Mouse (Mus musculus) MEL (cell line): ENCODE measurements around the gene Vipr1. TPM values are rescaled to one million over a fixed set of nuclear protein-coding genes. Genes with fewer than 3 reads are reported as not detected.
A peak's percentile ranks its signal among the peaks of the same experiment; 100 is the strongest.

Experiments
- DNase-seq: peaks from one replicate; pipeline ENCODE4 v3.0.0; 2011; ENCODE audit warnings: low read depth, low spot score
- H3K27ac ChIP-seq: 2 replicates; pipeline ENCODE4 v1.5.1; 2012; ENCODE audit warnings: low read depth, mild to moderate bottlenecking, control low read depth, low read length, moderate library complexity; ENCODE audit not compliant: control insufficient read depth
- H3K27me3 ChIP-seq, 2 experiments: fragments of 150-350 bp in 1 of 2; sonication (generic) in 1 of 2; 2 replicates each; pipeline ENCODE4 v1.6.1; 2012; ENCODE audit warnings: low read length in 2 of 2, mild to moderate bottlenecking in 2 of 2, improper control_type of control experiment in 1 of 2, moderate library complexity in 1 of 2; ENCODE audit not compliant: insufficient read depth in 2 of 2, control insufficient read depth in 1 of 2
- H3K36me3 ChIP-seq, 2 experiments: 2 replicates each; pipeline ENCODE4 v1.6.1; 2012 to 2014; ENCODE audit warnings: low read length in 2 of 2, improper control_type of control experiment in 1 of 2, inconsistent platforms in 1 of 2, mild to moderate bottlenecking in 1 of 2; ENCODE audit not compliant: insufficient read depth in 2 of 2, control insufficient read depth in 1 of 2
- H3K4me1 ChIP-seq, 2 experiments: fragments of 150-350 bp in 1 of 2; sonication (generic) in 1 of 2; 2 replicates each; pipeline ENCODE4 v1.6.1; 2012; ENCODE audit warnings: low read length in 2 of 2, improper control_type of control experiment in 1 of 2, mild to moderate bottlenecking in 1 of 2; ENCODE audit not compliant: insufficient read depth in 2 of 2, control insufficient read depth in 1 of 2
- H3K4me3 ChIP-seq, 2 experiments: fragments of 150-350 bp in 1 of 2; sonication (generic) in 1 of 2; 2 replicates each; pipeline ENCODE4 v1.5.1; 2012; ENCODE audit warnings: low read depth in 2 of 2, low read length in 2 of 2, mild to moderate bottlenecking in 2 of 2, moderate library complexity in 2 of 2, control low read depth in 1 of 2, improper control_type of control experiment in 1 of 2; ENCODE audit not compliant: control insufficient read depth in 1 of 2, insufficient read depth in 1 of 2
- H3K79me2 ChIP-seq: 2 replicates; pipeline ENCODE4 v1.6.1; 2012; ENCODE audit warnings: mild to moderate bottlenecking, low read length, moderate library complexity; ENCODE audit not compliant: control insufficient read depth, poor library complexity, insufficient read depth
- H3K9ac ChIP-seq: 2 replicates; pipeline ENCODE4 v1.6.1; 2012; ENCODE audit warnings: low read depth, mild to moderate bottlenecking, control low read depth, low read length, moderate library complexity; ENCODE audit not compliant: control insufficient read depth, poor library complexity, severe bottlenecking
- H3K9me3 ChIP-seq: fragments of 150-350 bp; sonication (generic); replicated peaks from 2 replicates; pipeline ENCODE4 v1.6.1; 2012; ENCODE audit warnings: mild to moderate bottlenecking, low read length, improper control_type of control experiment, moderate library complexity; ENCODE audit not compliant: insufficient read depth
- BHLHE40 ChIP-seq: IDR thresholded peaks from 2 replicates; pipeline ENCODE4 v1.6.1; 2012; ENCODE audit warnings: low read depth, mild to moderate bottlenecking, inconsistent platforms, low read length, improper control_type of control experiment, borderline replicate concordance
- CHD2 ChIP-seq: IDR thresholded peaks from 2 replicates; pipeline ENCODE4 v1.6.1; 2011; ENCODE audit warnings: low read length, improper control_type of control experiment
- ELF1 ChIP-seq: IDR thresholded peaks from 2 replicates; pipeline ENCODE4 v1.6.1; 2014; ENCODE audit warnings: low read depth, mild to moderate bottlenecking, inconsistent platforms, low read length, improper control_type of control experiment, moderate library complexity
- GABPA ChIP-seq: IDR thresholded peaks from 2 replicates; pipeline ENCODE4 v1.6.1; 2012; ENCODE audit warnings: low read depth, mild to moderate bottlenecking, inconsistent platforms, low read length, improper control_type of control experiment, moderate library complexity
- GATA1 ChIP-seq: IDR thresholded peaks from 2 replicates; pipeline ENCODE4 v1.6.1; 2011; ENCODE audit warnings: low read depth, low read length, improper control_type of control experiment
- JUND ChIP-seq: IDR thresholded peaks from 2 replicates; pipeline ENCODE4 v1.6.1; 2011; ENCODE audit warnings: low read depth, mild to moderate bottlenecking, improper control_type of control experiment, low read length
- KAT2A ChIP-seq: conservative IDR thresholded peaks from 2 replicates; pipeline ENCODE4 v1.6.1; 2012; ENCODE audit warnings: low read depth, low read length, improper control_type of control experiment, inconsistent platforms
- MAFK ChIP-seq: IDR thresholded peaks from 2 replicates; pipeline ENCODE4 v1.6.1; 2011; ENCODE audit warnings: low read depth, mild to moderate bottlenecking, low read length, improper control_type of control experiment, borderline replicate concordance
- MAX ChIP-seq: IDR thresholded peaks from 2 replicates; pipeline ENCODE4 v1.6.1; 2011; ENCODE audit warnings: low read length, improper control_type of control experiment
- MXI1 ChIP-seq: IDR thresholded peaks from 2 replicates; pipeline ENCODE4 v1.6.1; 2011; ENCODE audit warnings: mild to moderate bottlenecking, low read depth, low read length, improper control_type of control experiment
- MYC ChIP-seq: IDR thresholded peaks from 2 replicates; pipeline ENCODE4 v1.6.1; 2011; ENCODE audit warnings: low read depth, mild to moderate bottlenecking, low read length, improper control_type of control experiment, moderate library complexity
- NELFE ChIP-seq: IDR thresholded peaks from 2 replicates; pipeline ENCODE4 v1.6.1; 2011; ENCODE audit warnings: low read depth, low read length, improper control_type of control experiment
- NRF1 ChIP-seq: IDR thresholded peaks from 2 replicates; pipeline ENCODE4 v1.6.1; 2014; ENCODE audit warnings: low read depth, mild to moderate bottlenecking, inconsistent platforms, low read length, improper control_type of control experiment, moderate library complexity; ENCODE audit not compliant: poor library complexity, insufficient read depth, severe bottlenecking
- POLR2A ChIP-seq, 2 experiments: IDR thresholded peaks; 2 replicates each; pipeline ENCODE4 v1.6.1; 2011 to 2012; ENCODE audit warnings: low read length in 2 of 2, mild to moderate bottlenecking in 2 of 2, control low read depth in 1 of 2, improper control_type of control experiment in 1 of 2, low read depth in 1 of 2, moderate library complexity in 1 of 2; ENCODE audit not compliant: control insufficient read depth in 1 of 2, insufficient read depth in 1 of 2, poor library complexity in 1 of 2
- RAD21 ChIP-seq: IDR thresholded peaks from 2 replicates; pipeline ENCODE4 v1.6.1; 2011; ENCODE audit warnings: mild to moderate bottlenecking, low read depth, low read length, improper control_type of control experiment
- SIN3A ChIP-seq: IDR thresholded peaks from 2 replicates; pipeline ENCODE4 v1.6.1; 2012; ENCODE audit warnings: low read length, improper control_type of control experiment, inconsistent platforms
- SMC3 ChIP-seq: IDR thresholded peaks from 2 replicates; pipeline ENCODE4 v1.6.1; 2011; ENCODE audit warnings: low read depth, low read length, improper control_type of control experiment
- TCF12 ChIP-seq: IDR thresholded peaks from 2 replicates; pipeline ENCODE4 v1.6.1; 2014; ENCODE audit warnings: low read depth, mild to moderate bottlenecking, inconsistent platforms, low read length, improper control_type of control experiment, moderate library complexity
- USF1 ChIP-seq: IDR thresholded peaks from 2 replicates; pipeline ENCODE4 v1.6.1; 2014; ENCODE audit warnings: low read depth, mild to moderate bottlenecking, inconsistent platforms, low read length, improper control_type of control experiment, moderate library complexity
- USF2 ChIP-seq, 2 experiments: IDR thresholded peaks; 2 replicates each; pipeline ENCODE4 v1.6.1; 2011 to 2012; ENCODE audit warnings: improper control_type of control experiment in 2 of 2, low read length in 2 of 2, borderline replicate concordance in 1 of 2, inconsistent platforms in 1 of 2, low read depth in 1 of 2, mild to moderate bottlenecking in 1 of 2; ENCODE audit not compliant: insufficient read depth in 1 of 2
- polyA plus RNA-seq, 2 experiments: library from polyadenylated mRNA; stranded (reverse) in 1 of 2; unstranded in 1 of 2; fragments of >175 nt in 1 of 2; fragments of >200 nt in 1 of 2; gene quantifications; 2 replicates each; pipeline versions ENCODE4 v1.2.1 to v1.2.4; 2012; ENCODE audit warnings: low replicate concordance in 2 of 2, low read depth in 1 of 2; ENCODE audit not compliant: insufficient read length in 2 of 2, insufficient read depth in 1 of 2, missing spikeins in 1 of 2
- total RNA-seq: library from RNA; depleted of rRNA; stranded (reverse); fragments of 300-350 nt; gene quantifications from 2 replicates; pipeline ENCODE4 v1.2.3, GENCODE M21; 2012

Vipr1 gene
- total and polyA plus RNA-seq, 3 experiments, result not detected

DNA sequence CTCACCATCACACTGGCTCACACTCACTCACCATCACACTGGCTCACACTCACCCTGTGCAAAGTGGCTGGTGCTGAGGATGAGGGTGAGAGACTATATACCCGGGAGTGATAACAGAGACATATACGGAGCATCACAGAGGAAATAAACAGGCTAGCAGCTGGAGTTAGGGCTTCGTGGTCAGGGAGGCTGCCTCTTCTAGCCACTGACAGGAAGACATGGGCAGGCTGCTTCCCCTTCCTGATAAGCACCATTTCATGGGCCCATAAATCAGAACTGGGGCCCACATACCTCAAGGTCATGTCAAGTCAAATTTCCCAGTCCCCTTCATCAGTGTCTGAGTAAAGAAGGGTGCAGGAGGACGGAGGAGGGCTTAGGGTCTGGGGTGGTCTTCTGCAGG is 34.6 kb downstream of the Vipr1 start:
- Histone ChIP-seq H3K9me3 (no peaks in the 10 kb centered on the region), H3K4me3 (no peak overlapping the region), H3K27me3 (no peaks in the 10 kb centered on the region), H3K9ac (no peak overlapping the region), H3K36me3 (peaks cover 0 to 7% of the 10 kb centered on the region in 2 experiments; a peak in 2 of 4 replicates), H3K79me2 (no peaks in the 10 kb centered on the region), H3K27ac (no peak overlapping the region)
- DNase-seq, result peak; percentile 23
- no peak for TF ChIP-seq SIN3A
- TF ChIP-seq BHLHE40, result no peak
- no peak for TF ChIP-seq POLR2A (IDR thresholded peaks at IDR 0.05; ENCODE audit: control insufficient read depth in 1 of 2, insufficient read depth in 1 of 2, low read depth in 1 of 2, low read length in 2 of 2, poor library complexity in 1 of 2)
- TF ChIP-seq GABPA, result no peak
- TF ChIP-seq NELFE, result no peak
- TF ChIP-seq MAX, result no peak
- TF ChIP-seq, all 39 proteins: peak for 0
- H3K4me1 ChIP-seq, result peaks cover 0 to 16% of the 10 kb centered on the region in 2 experiments; a peak in 2 of 4 replicates

DNA sequence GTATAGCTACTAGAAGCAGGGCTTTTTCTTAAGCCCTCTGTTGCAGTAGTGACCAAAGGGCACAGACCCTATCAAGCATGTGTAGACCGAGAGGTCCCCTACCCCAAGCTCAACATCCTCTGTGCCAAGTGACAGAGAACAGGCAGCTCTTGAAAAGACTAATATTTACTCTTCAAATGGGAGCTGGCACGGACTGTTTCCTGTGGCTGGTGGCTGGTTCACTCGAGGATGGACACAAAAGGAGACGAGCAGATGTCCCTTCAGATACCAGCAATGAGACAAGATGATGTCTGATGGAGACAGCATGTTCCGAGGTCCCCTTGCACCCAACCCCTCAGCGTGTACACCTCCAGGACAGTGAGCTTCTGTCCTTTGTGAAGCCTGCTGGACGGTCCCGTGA is 35.0 kb downstream of the Vipr1 start:
- H3K9ac ChIP-seq, result no peak overlapping the region
- peaks cover 0 to 4% of the 10 kb centered on the region in 2 experiments; a peak in 1 of 4 replicates for H3K36me3 ChIP-seq
- no peak overlapping the region for H3K4me3 ChIP-seq
- DNase-seq, result no peak
- no peaks in the 10 kb centered on the region for H3K79me2 ChIP-seq
- H3K27ac ChIP-seq, result no peak overlapping the region
- no peaks in the 10 kb centered on the region for H3K27me3 ChIP-seq
- H3K9me3 ChIP-seq, result no peaks in the 10 kb centered on the region
- TF ChIP-seq RAD21 (no peak), USF1 (no peak), MYC (no peak), TCF12 (no peak), JUND (no peak), GATA1 (no peak), CHD2 (no peak), NRF1 (no peak), NELFE (no peak), MAFK (no peak), USF2 (IDR thresholded peaks at IDR 0.05; ENCODE audit: borderline replicate concordance in 1 of 2, insufficient read depth in 1 of 2, low read depth in 1 of 2, low read length in 2 of 2) (no peak), GABPA (no peak), SMC3 (no peak), POLR2A (IDR thresholded peaks at IDR 0.05; ENCODE audit: control insufficient read depth in 1 of 2, insufficient read depth in 1 of 2, low read depth in 1 of 2, low read length in 2 of 2, poor library complexity in 1 of 2) (no peak), SIN3A (no peak), ELF1 (no peak), MXI1 (no peak), KAT2A (no peak)
- peaks cover 0 to 13% of the 10 kb centered on the region in 2 experiments; a peak in 2 of 4 replicates for H3K4me1 ChIP-seq
